Mouse (Mus musculus) left cerebral cortex, adult 11 months (tissue): Measurements from ENCODE around the gene Cog5.

ENCODE experiments used
- DNase-seq: peaks from one replicate; pipeline ENCODE4 v3.0.0; 2022; ENCODE audit warnings: low spot score

The Cog5 gene

DNA sequence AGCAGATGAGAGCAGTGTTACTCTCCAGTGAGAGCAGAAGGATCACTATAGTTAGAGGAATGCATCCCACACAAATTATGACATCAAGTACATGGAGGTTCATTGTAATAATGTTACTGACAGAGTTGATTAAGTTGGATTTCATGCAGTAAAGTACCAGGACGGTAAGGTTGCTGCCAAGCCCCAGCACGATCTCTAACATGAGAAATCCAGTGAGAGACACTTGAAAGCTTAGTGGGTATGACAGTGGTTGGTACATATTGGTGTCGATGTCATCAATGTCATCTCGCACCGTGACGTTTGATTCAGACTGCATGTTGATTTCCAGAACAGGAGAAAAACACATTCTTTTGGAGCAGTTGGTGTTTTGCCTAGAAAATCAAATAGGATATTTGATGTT is 55.0 kb downstream of the Cog5 start:
- no peak for DNase-seq

DNA sequence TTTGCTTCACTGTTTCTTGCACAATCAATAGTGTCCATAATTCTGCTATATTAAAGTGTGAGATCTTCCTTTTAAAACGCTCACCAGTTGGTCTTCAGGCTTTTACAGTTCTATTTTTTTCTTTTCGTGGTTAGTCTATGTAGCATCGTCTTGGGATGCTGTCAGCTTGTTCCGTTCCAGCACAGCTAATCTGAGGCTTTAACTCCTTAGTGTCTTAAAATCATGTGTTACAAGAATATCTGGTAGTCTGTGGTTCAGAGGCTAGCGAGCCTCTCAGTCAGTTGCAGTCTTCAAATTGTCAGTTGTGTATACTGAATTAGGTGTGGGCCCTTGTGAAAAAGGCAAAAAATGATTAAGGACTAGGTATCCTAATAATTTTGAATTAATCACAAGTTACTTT is 57.6 kb downstream of the Cog5 start:
- no peak for DNase-seq

- no peak for DNase-seq
These were observed 58.1 kb downstream of the Cog5 start for GRCm38 (mm10) chr12:31712727-31713126.

GRCm38 (mm10) chr12:31713600-31713999 is 58.9 kb downstream of the Cog5 start, which contains the start of gene Gpr22:
TSS of gene Gpr22 (minus strand) at chr12:31713947.
- peak; percentile 53 for DNase-seq

DNA sequence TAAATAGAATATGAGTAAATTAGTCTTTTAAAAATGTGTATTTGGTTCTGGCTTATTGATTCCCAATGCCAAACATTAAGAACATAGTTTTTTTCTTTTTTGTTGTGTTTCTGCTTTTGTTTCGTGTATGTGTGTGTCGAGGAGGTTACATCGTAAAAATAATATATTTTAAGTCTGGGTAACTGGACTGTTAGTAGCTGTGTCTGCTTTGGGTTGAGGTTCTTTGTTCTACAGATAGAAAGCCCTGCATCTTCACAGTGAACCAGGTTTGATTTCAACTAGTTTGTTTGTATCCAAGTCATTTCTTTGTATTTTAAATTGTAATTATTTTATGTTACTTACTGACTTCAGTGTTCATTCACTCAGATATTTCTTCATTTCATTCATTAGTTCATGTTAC is 59.4 kb downstream of the Cog5 start:
- no peak for DNase-seq

GRCm38 (mm10) chr12:31719586-31720275 is 65.1 kb downstream of the Cog5 start:
- no peak for DNase-seq

DNA sequence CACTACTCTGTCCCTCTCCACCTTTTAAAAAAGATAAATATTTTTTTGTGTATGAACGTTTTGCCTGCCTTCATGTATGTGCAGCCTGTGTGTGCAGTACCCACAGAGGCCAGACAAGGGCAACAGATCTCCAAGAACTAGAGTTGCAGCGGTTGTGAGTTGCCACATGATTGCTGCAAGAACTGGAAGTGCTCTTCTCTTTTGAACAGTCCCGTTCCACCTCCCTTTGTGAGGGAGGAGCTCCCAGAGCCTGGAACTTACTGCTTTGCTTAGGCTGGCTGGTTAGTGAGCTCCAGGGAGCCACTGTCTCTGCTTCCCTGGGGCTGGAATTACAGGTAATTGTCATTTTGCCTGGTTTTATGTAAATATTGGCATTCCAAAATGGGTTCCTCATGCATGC is 69.9 kb downstream of the Cog5 start:
- no peak for DNase-seq

GRCm38 (mm10) chr12:31725511-31726275 is 71.0 kb downstream of the Cog5 start:
- no peak for DNase-seq

GRCm38 (mm10) chr12:31726707-31727106 is 72.0 kb downstream of the Cog5 start:
- no peak for DNase-seq

DNA sequence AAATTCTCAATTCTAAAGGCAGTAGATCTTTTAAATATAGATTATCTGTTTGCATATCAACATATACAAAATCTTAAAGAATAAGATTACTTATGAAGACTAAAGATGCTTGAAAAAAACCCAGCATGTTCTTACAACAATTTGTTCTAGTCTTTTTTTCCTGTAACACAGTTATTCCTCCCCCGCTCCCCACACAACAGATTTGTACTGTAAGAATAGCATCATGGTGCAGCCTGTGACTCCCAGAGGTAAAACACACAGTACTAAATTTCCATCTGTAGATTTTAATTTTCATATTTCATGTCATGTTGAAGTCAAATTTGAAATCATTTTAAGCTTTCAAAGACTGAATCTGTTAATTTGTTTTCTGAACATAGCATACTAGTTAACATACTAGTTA is 75.5 kb downstream of the Cog5 start:
- DNase-seq, result peak; percentile 53

DNA sequence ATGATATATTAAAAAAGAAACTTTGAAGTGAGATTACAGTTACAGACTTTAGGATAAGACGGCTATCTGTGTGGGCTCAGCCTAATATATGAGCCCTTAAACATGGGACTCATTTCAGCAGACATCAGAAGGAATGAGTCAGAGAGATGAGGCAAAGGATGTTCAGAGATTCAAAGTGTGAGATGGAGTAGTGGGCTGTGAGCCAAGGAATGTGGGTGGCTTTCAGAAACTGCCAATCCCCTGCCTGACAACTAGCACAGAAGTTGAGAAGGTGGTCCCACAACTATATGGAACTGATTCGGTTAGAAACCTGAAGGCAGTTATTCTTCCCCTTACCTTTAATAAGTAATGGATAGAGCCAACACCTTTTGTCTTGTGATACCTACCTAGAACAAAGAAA is 79.9 kb downstream of the Cog5 start:
- no peak for DNase-seq

DNA sequence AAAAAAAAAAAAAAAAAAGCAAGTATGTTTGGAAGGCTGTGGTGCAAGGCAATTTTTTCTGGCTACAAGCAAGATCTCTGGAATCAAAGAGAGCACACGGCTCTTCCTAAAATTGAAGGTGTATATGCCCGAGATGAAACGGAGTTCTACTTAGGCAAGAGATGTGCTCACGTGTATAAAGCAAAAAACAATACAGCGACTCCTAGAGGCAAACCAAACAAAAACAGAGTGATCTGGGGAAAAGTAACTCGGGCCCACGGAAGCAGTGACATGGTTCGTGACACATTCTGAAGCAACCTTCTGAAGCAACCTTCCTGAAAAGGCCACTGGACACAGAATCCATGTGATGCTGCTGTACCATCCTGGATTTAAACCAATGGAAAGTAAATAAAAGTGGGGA is 92.6 kb downstream of the Cog5 start:
- no peak for DNase-seq

DNA sequence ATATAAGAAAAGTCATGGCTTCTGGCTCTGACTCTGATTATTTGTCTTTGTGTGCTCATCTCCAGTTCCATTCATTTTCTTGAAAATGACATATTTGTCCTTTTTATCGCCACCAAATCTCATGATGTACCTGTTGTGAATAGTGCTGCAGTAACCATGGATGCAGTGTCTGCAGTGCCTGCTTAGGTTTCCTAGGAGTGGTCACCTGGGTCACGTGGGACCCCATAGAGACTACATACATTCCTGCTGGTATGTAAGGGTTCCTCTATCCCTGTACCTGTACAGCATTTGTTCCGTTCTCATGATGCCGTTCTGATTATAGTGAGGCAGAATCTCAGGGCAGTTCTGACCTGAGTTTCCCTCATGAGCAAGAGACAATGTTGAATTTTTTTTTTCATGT is 95.2 kb downstream of the Cog5 start:
- DNase-seq, result no peak

GRCm38 (mm10) chr12:31754465-31754864 is 99.8 kb downstream of the Cog5 start:
- DNase-seq, result no peak

DNA sequence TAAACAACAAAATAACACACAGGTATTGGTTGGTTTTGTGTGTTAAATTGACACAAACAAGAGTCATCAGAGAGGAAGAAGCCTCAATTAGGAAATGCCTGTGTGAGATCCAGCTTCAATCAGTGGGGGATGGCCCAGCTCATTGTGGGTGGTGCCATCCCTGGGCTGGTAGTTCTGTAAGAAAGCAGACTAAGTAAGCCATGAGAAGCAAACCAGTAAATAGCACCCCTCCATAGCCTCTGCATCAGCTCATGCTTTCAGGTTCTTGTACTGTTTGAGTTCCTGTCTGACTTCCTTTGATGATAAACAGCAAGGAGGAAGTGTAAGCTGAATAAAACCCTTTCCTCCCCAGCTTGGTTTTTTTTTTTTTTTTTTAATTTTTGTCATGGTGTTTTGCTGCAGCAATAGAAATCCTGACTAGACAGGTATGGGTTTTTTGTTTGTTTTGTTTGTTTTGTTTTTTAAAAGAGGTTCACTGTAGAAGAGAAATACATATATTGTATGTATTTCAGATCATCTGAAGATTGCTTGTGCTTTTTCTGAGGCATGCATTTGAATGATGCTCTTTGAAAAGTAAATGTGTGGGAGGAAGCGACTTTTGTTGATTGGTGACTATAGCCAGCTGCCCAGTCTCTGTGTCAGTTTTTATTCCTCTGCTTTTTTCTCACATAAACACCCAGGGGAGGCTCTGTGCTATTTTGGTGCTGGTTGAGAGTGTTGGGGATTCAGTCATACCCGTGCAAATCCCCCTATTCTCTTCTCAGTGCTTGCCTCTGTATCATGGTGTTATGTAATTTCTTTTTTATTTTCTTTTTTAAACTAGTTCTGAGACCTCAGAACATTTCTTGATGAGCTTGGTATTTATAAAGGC is 101.5 kb downstream of the Cog5 start:
- DNase-seq, result peak; percentile 31

DNA sequence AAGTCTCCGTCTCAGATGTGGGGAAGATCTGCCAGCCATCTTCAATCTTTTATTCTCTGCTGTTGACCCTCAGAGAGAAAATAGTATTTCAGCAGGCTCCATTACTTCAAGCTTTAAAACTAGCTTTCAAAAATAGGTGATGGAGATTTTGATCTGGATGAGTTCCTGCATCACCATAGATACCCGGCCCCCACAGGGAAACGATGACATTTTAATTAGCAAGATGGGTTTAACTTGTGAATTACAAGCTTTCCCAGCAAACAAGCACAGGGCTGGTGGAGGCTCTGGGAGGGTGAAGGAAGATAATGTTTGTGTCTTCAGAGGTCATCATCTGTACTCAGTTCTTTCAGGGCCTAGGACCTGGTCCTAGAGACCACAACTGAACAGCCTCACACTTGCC is 118.9 kb downstream of the Cog5 start:
- DNase-seq, result no peak

GRCm38 (mm10) chr12:31784291-31784690 is 129.6 kb downstream of the Cog5 start:
- no peak for DNase-seq

- no peak for DNase-seq
These were observed 133.9 kb downstream of the Cog5 start for GRCm38 (mm10) chr12:31788530-31788929.

DNA sequence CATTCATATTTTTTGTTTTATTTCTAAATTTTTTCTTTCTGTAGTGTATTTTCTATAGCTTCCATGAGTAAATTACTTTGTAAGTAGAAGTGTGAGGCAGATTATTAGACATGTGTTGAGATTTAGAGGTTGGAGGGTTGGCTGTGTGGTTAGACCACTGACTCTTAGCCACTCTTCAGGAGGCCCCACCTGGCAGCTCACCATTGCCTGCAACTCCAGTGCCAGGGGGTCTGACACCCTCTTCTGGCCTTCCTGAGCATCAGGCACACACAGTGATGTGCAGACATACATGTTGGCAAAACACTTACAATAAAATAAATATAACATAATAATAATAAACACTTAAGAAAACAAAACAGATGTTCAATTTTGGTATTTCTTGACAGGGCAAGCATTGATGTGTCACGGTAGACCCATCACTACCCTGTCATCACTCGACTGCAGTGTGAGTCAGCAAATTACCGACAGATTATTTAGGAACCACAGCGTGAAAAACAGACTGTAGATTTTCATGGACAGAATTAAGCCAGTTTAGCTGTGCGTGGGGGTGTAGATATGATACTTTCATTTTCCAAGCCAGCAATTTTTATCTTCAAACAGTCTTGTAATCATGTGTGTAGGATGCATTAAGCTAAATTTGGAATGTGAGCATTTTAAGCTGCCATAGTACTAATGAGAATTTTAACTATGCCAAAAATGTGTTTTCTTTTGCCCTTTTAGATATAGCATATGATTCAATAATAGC is 151.9 kb downstream of the Cog5 start:
- no peak for DNase-seq

DNA sequence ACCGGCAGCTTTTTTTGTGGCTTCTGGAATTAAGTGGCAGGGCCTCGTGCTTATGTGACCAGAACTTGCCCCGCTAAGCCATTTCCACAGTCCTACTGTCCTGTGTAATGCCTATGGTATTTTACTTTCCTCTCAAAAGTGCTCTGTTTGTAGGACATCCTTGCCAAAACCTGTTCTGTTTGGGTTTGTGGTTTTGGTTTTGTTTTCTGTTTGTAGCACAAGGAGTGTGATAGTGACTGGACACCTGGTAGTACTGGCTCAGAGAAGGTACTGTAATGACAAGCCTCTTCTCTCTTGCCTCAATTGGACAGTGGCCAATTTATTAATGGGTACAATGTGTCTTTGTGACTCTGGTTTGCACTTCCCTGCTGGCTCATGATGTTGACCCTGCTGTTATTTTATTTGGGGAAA is 163.4 kb downstream of the Cog5 start:
- DNase-seq, result no peak

- no peak for DNase-seq
These were observed 164.4 kb downstream of the Cog5 start for GRCm38 (mm10) chr12:31819096-31819495.

DNA sequence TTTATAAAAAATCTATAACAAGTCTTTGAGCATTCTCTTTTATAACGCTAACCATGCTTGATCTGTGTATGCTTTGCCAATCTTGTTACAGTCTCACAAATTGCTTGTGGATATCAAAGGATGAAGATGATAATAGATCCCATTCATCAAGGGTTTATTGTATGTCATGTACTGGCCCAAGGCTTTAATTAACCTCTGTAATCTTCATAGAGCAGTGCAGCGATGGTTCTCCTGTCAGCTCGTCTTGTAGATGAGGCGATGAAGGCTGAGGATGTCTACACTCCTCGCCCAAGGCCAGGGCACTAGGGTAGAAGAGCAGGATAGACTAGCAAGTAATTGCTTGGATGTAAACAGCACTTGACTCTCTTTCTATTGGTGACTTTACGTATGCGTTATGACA is 164.9 kb downstream of the Cog5 start:
- no peak for DNase-seq
